ENCODE assay signal across 11 mouse cellular contexts in genomic region chr4:107048568-107049162, GRCm38 (mm10). TPM values are rescaled to one million over a fixed set of nuclear protein-coding genes. Genes with fewer than 3 reads are reported as not detected.
A peak's percentile ranks its signal among the peaks of the same experiment; 100 is the strongest.
DNase-seq lines count a peak whose midpoint lies in the region; ATAC-seq lines count a peak whose summit lies in the region.
"Had no signal": no experiment of that assay in that cellular context is flagged by ENCODE, and none has a peak within 500 bp of the region (broad histone marks: within the 10 kb centered on the region; RNA-seq: fewer than 3 reads in every experiment).

No protein-coding gene starts in this region.

- H3K4me2 ChIP-seq in liver, embryonic 12.5 days, result no peak overlapping the region
- no peak overlapping the region for H3K4me2 ChIP-seq in forebrain, embryonic 16.5 days (ENCODE audit: low read length)
- H3K4me2 ChIP-seq: liver, embryonic 11.5 days had no signal

- no peak overlapping the region for H3K27ac ChIP-seq in heart, embryonic 10.5 days
- no peak overlapping the region for H3K27ac ChIP-seq in liver, embryonic 12.5 days
- no peak overlapping the region for H3K27ac ChIP-seq in forebrain, embryonic 16.5 days (ENCODE audit: low read length)

- no peak for ATAC-seq in liver, embryonic 12.5 days
- no peak for ATAC-seq in forebrain, embryonic 16.5 days
- ATAC-seq: inflammation-experienced regulatory T-cells, adult 6 months had no signal

- H3K4me3 ChIP-seq in heart, embryonic 10.5 days, result no peak overlapping the region
- no peak overlapping the region for H3K4me3 ChIP-seq in liver, embryonic 12.5 days
- no peak overlapping the region for H3K4me3 ChIP-seq in forebrain, embryonic 16.5 days (replicated peaks; ENCODE audit: low read length)
- H3K4me3 ChIP-seq: myocyte had no signal

- H3K9ac ChIP-seq in liver, embryonic 12.5 days, result no peak overlapping the region
- no peak overlapping the region for H3K9ac ChIP-seq in forebrain, embryonic 16.5 days (replicated peaks; ENCODE audit: low read depth, low read length)

- no peaks in the 10 kb centered on the region for H3K9me3 ChIP-seq in heart, embryonic 10.5 days
- no peaks in the 10 kb centered on the region for H3K9me3 ChIP-seq in liver, embryonic 12.5 days (replicated peaks)
- no peaks in the 10 kb centered on the region for H3K9me3 ChIP-seq in forebrain, embryonic 16.5 days (ENCODE audit: control insufficient read depth, low read length)

- whole genome bisulfite sequencing in heart, embryonic 10.5 days, result 91% methylated on average over 11 of the region's 11 CpGs
- WGBS in liver, embryonic 12.5 days (ENCODE audit: insufficient replicate concordance), result 90% methylated on average over 11 of the region's 11 CpGs
- 80% methylated on average over 11 of the region's 11 CpGs for WGBS in forebrain, embryonic 16.5 days

- no peaks in the 10 kb centered on the region for H3K27me3 ChIP-seq in heart, embryonic 10.5 days (ENCODE audit: insufficient read depth, poor library complexity, severe bottlenecking)
- H3K27me3 ChIP-seq in liver, embryonic 12.5 days (replicated peaks), result no peaks in the 10 kb centered on the region
- no peaks in the 10 kb centered on the region for H3K27me3 ChIP-seq in forebrain, embryonic 16.5 days (replicated peaks; ENCODE audit: control insufficient read depth, insufficient read depth, low read length)

- no peaks in the 10 kb centered on the region for H3K4me1 ChIP-seq in heart, embryonic 10.5 days
- H3K4me1 ChIP-seq in liver, embryonic 12.5 days, result no peaks in the 10 kb centered on the region
- H3K4me1 ChIP-seq in forebrain, embryonic 16.5 days (replicated peaks; ENCODE audit: control insufficient read depth, insufficient read depth, low read length), result no peaks in the 10 kb centered on the region

- peaks cover 56% of the 10 kb centered on the region for H3K36me3 ChIP-seq in heart, embryonic 10.5 days
- H3K36me3 ChIP-seq in liver, embryonic 12.5 days, result peaks cover 56% of the 10 kb centered on the region
- peaks cover 22% of the 10 kb centered on the region for H3K36me3 ChIP-seq in forebrain, embryonic 16.5 days (ENCODE audit: control insufficient read depth, insufficient read depth)

- peak; percentile 31 for DNase-seq in heart, adult 8-10 months (ENCODE audit: low spot score)
- no peak for DNase-seq in heart, embryonic 10.5 days (ENCODE audit: low spot score)
- peak; percentile 44 for DNase-seq in urinary bladder, postnatal 14 days (ENCODE audit: low spot score)
- no peak for DNase-seq in urinary bladder, postnatal 10 days (ENCODE audit: low spot score)
- peak; percentile 68 for DNase-seq in gastrocnemius, postnatal 10 days
- DNase-seq in thymus, postnatal 25 days, result no peak

RNA-seq across cellular contexts. Expression of gene Mrpl37, which starts 18.0 kb away (rescaled TPM):
- 100 to 1,000 TPM in 1 of 4 experiments, 10 to 100 TPM in 3; 93.9 to 102 (median 96.0) TPM for total RNA-seq in heart, adult 8-10 months (2022)
- 117 and 120 TPM in 2 replicates for polyA plus RNA-seq in heart, embryonic 10.5 days (2016; fragmentation: Nextera tagmentation; extraction: Ambion mirVana)
- total RNA-seq in gastrocnemius, postnatal 10 days (2021), result 10 to 100 TPM; 70.9 to 80.3 TPM
- polyA plus RNA-seq in liver, embryonic 12.5 days (2016; fragmentation: Nextera tagmentation; extraction: Ambion mirVana), result 77.0 and 79.9 TPM in 2 replicates
- polyA plus RNA-seq in forebrain, embryonic 16.5 days (2015; fragmentation: Nextera tagmentation; extraction: Ambion mirVana), result 74.3 and 90.5 TPM in 2 replicates

RNA-seq across cellular contexts. Expression of gene Cyb5rl, which starts 18.1 kb away (rescaled TPM):
- 10 to 100 TPM; 24.2 to 35.1 (median 27.8) TPM for total RNA-seq in heart, adult 8-10 months (2022)
- polyA plus RNA-seq in heart, embryonic 10.5 days (2016; fragmentation: Nextera tagmentation; extraction: Ambion mirVana), result 5.1 and 7.3 TPM in 2 replicates
- total RNA-seq in gastrocnemius, postnatal 10 days (2021), result 10 to 100 TPM; 14.9 to 17.2 TPM
- 3.9 and 4.1 TPM in 2 replicates for polyA plus RNA-seq in liver, embryonic 12.5 days (2016; fragmentation: Nextera tagmentation; extraction: Ambion mirVana)
- 3.3 and 4.0 TPM in 2 replicates for polyA plus RNA-seq in forebrain, embryonic 16.5 days (2015; fragmentation: Nextera tagmentation; extraction: Ambion mirVana)

RNA-seq across cellular contexts. Expression of gene Cdcp2, which starts 48.0 kb away (rescaled TPM):
- not detected for total RNA-seq in heart, adult 8-10 months (2022)
- polyA plus RNA-seq in heart, embryonic 10.5 days (2016; fragmentation: Nextera tagmentation; extraction: Ambion mirVana), result not detected in 2 replicates
- total RNA-seq in gastrocnemius, postnatal 10 days (2021), result not detected
- not detected in 2 replicates for polyA plus RNA-seq in liver, embryonic 12.5 days (2016; fragmentation: Nextera tagmentation; extraction: Ambion mirVana)
- not detected in 2 replicates for polyA plus RNA-seq in forebrain, embryonic 16.5 days (2015; fragmentation: Nextera tagmentation; extraction: Ambion mirVana)
- polyA plus RNA-seq: inflammation-experienced regulatory T-cells, adult 6 months; liver, embryonic 11.5 days; myocyte had no signal

Comparison
In these comparisons a context has a peak if more than half of its experiments do, and no peak if none do; other contexts are left out.
1. DNase-seq: peak in heart, adult 8-10 months (single experiment), urinary bladder, postnatal 14 days (single experiment) and gastrocnemius, postnatal 10 days (single experiment); none in heart, embryonic 10.5 days (single experiment), urinary bladder, postnatal 10 days (single experiment) and thymus, postnatal 25 days (single experiment).